Comparison of ENCODE assay signal across 8 mouse cellular contexts in genomic region chr2:119337425-119338265, GRCm38 (mm10). TPM values are rescaled to one million over a fixed set of nuclear protein-coding genes. Genes with fewer than 3 reads are reported as not detected.
DNase-seq lines count a peak whose midpoint lies in the region; ATAC-seq lines count a peak whose summit lies in the region.

No protein-coding gene starts in this region.

- H3K4me1 ChIP-seq in hindbrain, embryonic 14.5 days (replicated peaks; ENCODE audit: control insufficient read depth, insufficient read depth, low read length) = peaks cover 8% of the 10 kb centered on the region

- H3K4me2 ChIP-seq in hindbrain, embryonic 14.5 days (replicated peaks) = peak overlapping the region; percentile 91

- H3K4me3 ChIP-seq in hindbrain, embryonic 14.5 days (replicated peaks; ENCODE audit: low read length) = peak overlapping the region; percentile 61

- H3K9ac ChIP-seq in hindbrain, embryonic 14.5 days = peak overlapping the region; percentile 86

- 0 out of 2 replicates have a peak, but pooled peaks cover 1% of the 10 kb centered on the region for H3K27me3 ChIP-seq in hindbrain, embryonic 14.5 days (ENCODE audit: control insufficient read depth, insufficient read depth, low read length)

- H3K9me3 ChIP-seq in hindbrain, embryonic 14.5 days (ENCODE audit: control insufficient read depth, low read length) = no peaks in the 10 kb centered on the region

- ATAC-seq in hindbrain, embryonic 14.5 days (ENCODE audit: low FRiP score) = peak; percentile 76

- peak overlapping the region; percentile 78 for H3K27ac ChIP-seq in hindbrain, embryonic 14.5 days

- WGBS in hindbrain, embryonic 14.5 days = 7% methylated on average over 57 of the region's 60 CpGs

- no peaks in the 10 kb centered on the region for H3K36me3 ChIP-seq in hindbrain, embryonic 14.5 days (replicated peaks; ENCODE audit: control insufficient read depth, insufficient read depth)

- peak; percentile 91 for DNase-seq in Muller cell, postnatal 12 days (ENCODE audit: inconsistent ontology term)
- peak; percentile 95 for DNase-seq in cerebellum, postnatal 14 days
- peak; percentile 71 to 75 for DNase-seq in frontal cortex, postnatal 25 days (ENCODE audit: low spot score in 2 of 2)
- DNase-seq in hindbrain, embryonic 14.5 days (ENCODE audit: low spot score) = peak; percentile 81
- peak; percentile 61 for DNase-seq in left cerebral cortex, adult 11 months (ENCODE audit: low spot score)
- peak; percentile 94 for DNase-seq in lung, postnatal 36 days
- peak; percentile 91 for DNase-seq in retina, embryonic 14.5 days (ENCODE audit: low spot score)
- DNase-seq in thymus, postnatal 36 days = peak; percentile 85 to 87

RNA-seq across cellular contexts. Expression of gene Dll4, which starts 12.1 kb away (rescaled TPM):
- 3.9 and 4.8 TPM in 2 replicates for polyA plus RNA-seq in hindbrain, embryonic 14.5 days (2014; fragmentation: Nextera tagmentation; extraction: Ambion mirVana)

RNA-seq across cellular contexts. Expression of gene Chac1, which starts 13.4 kb away (rescaled TPM):
- polyA plus RNA-seq in hindbrain, embryonic 14.5 days (2014; fragmentation: Nextera tagmentation; extraction: Ambion mirVana) = 8.8 and 10.3 TPM in 2 replicates

RNA-seq across cellular contexts. Expression of gene Vps18, which starts 49.1 kb away (rescaled TPM):
- 19.3 and 19.7 TPM in 2 replicates for polyA plus RNA-seq in hindbrain, embryonic 14.5 days (2014; fragmentation: Nextera tagmentation; extraction: Ambion mirVana)

Comparison
In these comparisons a context has a peak if more than half of its experiments do, and no peak if none do; other contexts are left out.
1. Peak in every context shown above with its lines: DNase-seq, ATAC-seq, H3K4me3 ChIP-seq and H3K27ac ChIP-seq.